ENCODE assay signal across 8 mouse cellular contexts in genomic region chr7:100942789-100943615, GRCm38 (mm10). TPM values are rescaled to one million over a fixed set of nuclear protein-coding genes. Genes with fewer than 3 reads are reported as not detected.
A peak's percentile ranks its signal among the peaks of the same experiment; 100 is the strongest.
DNase-seq lines count a peak whose midpoint lies in the region; ATAC-seq and TF ChIP-seq lines count a peak whose summit lies in the region.

No protein-coding gene starts in this region.

- no peak for TF ChIP-seq POLR2A in bone marrow macrophage, adult 2 months (IDR thresholded peaks at IDR 0.05; ENCODE audit: borderline replicate concordance, low read depth, low read length)

- DNase-seq in heart, adult 11 months, result peak; percentile 95
- DNase-seq in heart, adult 8-10 months (ENCODE audit: low spot score), result no peak
- peak; percentile 76 to 80 for DNase-seq in layer of hippocampus, postnatal 10 days (ENCODE audit: low spot score in 2 of 2)
- DNase-seq in right cerebral cortex, postnatal 4 days, result peak; percentile 47

- H3K79me2 ChIP-seq in macrophage (ENCODE audit: inconsistent target), result peaks cover 74% of the 10 kb centered on the region

- H3K9me3 ChIP-seq in embryonic facial prominence, embryonic 15.5 days (replicated peaks), result no peaks in the 10 kb centered on the region

- peak; percentile 52; the same call in 1 of the 2 replicates for TF ChIP-seq CTCF in bone marrow macrophage, adult 2 months (IDR thresholded peaks at IDR 0.05; ENCODE audit: low read depth, low read length)

- WGBS in embryonic facial prominence, embryonic 15.5 days, result 24% methylated on average over 12 of the region's 12 CpGs
- WGBS in macrophage (ENCODE audit: missing documents), result 68% methylated on average over 12 of the region's 12 CpGs

- H3K27ac ChIP-seq in bone marrow macrophage, adult 2 months (ENCODE audit: insufficient read depth, low read depth, low read length), result peak overlapping the region; percentile 99
- H3K27ac ChIP-seq in embryonic facial prominence, embryonic 15.5 days (replicated peaks), result no peak overlapping the region
- peak overlapping the region; percentile 99 for H3K27ac ChIP-seq in macrophage

- H3K9ac ChIP-seq in embryonic facial prominence, embryonic 15.5 days, result no peak overlapping the region

- no peak overlapping the region for H3K4me2 ChIP-seq in embryonic facial prominence, embryonic 15.5 days (replicated peaks)

- no peaks in the 10 kb centered on the region for H3K36me3 ChIP-seq in embryonic facial prominence, embryonic 15.5 days
- H3K36me3 ChIP-seq in macrophage (ENCODE audit: inconsistent target), result peaks cover 56% of the 10 kb centered on the region

- no peak overlapping the region for H3K4me3 ChIP-seq in bone marrow macrophage, adult 2 months (ENCODE audit: insufficient read depth, low read length)
- H3K4me3 ChIP-seq in embryonic facial prominence, embryonic 15.5 days (replicated peaks), result no peak overlapping the region
- H3K4me3 ChIP-seq in macrophage (ENCODE audit: inconsistent target), result no peak overlapping the region

- no peaks in the 10 kb centered on the region for H3K27me3 ChIP-seq in embryonic facial prominence, embryonic 15.5 days

- peaks cover 47% of the 10 kb centered on the region for H3K4me1 ChIP-seq in bone marrow macrophage, adult 2 months (ENCODE audit: control insufficient read depth, insufficient read depth, low read length)
- H3K4me1 ChIP-seq in embryonic facial prominence, embryonic 15.5 days, result peaks cover 20% of the 10 kb centered on the region

- ATAC-seq in embryonic facial prominence, embryonic 15.5 days (ENCODE audit: insufficient number of reproducible peaks, low FRiP score, low TSS enrichment, low read depth), result peak; percentile 58
- ATAC-seq in hematopoietic stem cell, adult 5-6 weeks (replicated peaks in 1 of 2; ENCODE audit: insufficient read depth in 1 of 2, low FRiP score in 2 of 2, low TSS enrichment in 1 of 2, low read depth in 1 of 2, poor library complexity in 2 of 2, severe bottlenecking in 2 of 2), result peak; percentile 84 to 85

RNA-seq across cellular contexts. Expression of gene Arhgef17, which starts 11.1 kb away (rescaled TPM):
- 10 to 100 TPM; 25.0 to 36.6 (median 28.1) TPM for total RNA-seq in heart, adult 8-10 months (2022)
- polyA plus RNA-seq in bone marrow macrophage, adult 2 months (2012; ENCODE audit: insufficient read depth, insufficient read length, missing spikeins), result 0.36 and 0.52 TPM in 2 replicates
- polyA plus RNA-seq in embryonic facial prominence, embryonic 15.5 days (2015; fragmentation: Nextera tagmentation; extraction: Ambion mirVana), result 8.7 and 10.5 TPM in 2 replicates
- total RNA-seq in hematopoietic stem cell, adult 5-6 weeks (2017), result 1.0 and 2.2 TPM in 2 replicates
- total RNA-seq in layer of hippocampus, postnatal 10 days (2021), result 10 to 100 TPM; 76.5 to 81.6 TPM
- 1 to 10 TPM in 8 of 26 experiments, under 1 TPM in 17, not detected in 1; 0.19 to 2.7 (median 0.66) TPM for total RNA-seq in macrophage (2018; cell fraction: chromatin; rRNA removed)
- under 1 TPM in 25 of 26 experiments, not detected in 1; 0.04 to 0.45 (median 0.19) TPM for total RNA-seq in macrophage (2018; cell fraction: cytosol; rRNA removed)
- 1 to 10 TPM in 1 of 26 experiments, under 1 TPM in 25; 0.05 to 2.4 (median 0.28) TPM for total RNA-seq in macrophage (2018; cell fraction: nucleus; rRNA removed)
- 0.15 to 0.20 TPM (median 0.17 TPM) in 3 replicates for polyA plus RNA-seq in macrophage (2018)

RNA-seq across cellular contexts. Expression of gene P2ry6, which starts 31.4 kb away (rescaled TPM):
- 1 to 10 TPM; 2.7 to 4.0 (median 3.3) TPM for total RNA-seq in heart, adult 8-10 months (2022)
- polyA plus RNA-seq in bone marrow macrophage, adult 2 months (2012; ENCODE audit: insufficient read depth, insufficient read length, missing spikeins), result 387 and 402 TPM in 2 replicates
- 7.8 and 8.6 TPM in 2 replicates for polyA plus RNA-seq in embryonic facial prominence, embryonic 15.5 days (2015; fragmentation: Nextera tagmentation; extraction: Ambion mirVana)
- total RNA-seq in hematopoietic stem cell, adult 5-6 weeks (2017), result not detected in 2 replicates
- total RNA-seq in layer of hippocampus, postnatal 10 days (2021), result 1 to 10 TPM; 4.0 TPM
- total RNA-seq in macrophage (2018; cell fraction: chromatin; rRNA removed), result 100 to 1,000 TPM in 25 of 26 experiments, 10 to 100 TPM in 1; 99.4 to 376 (median 193) TPM
- total RNA-seq in macrophage (2018; cell fraction: cytosol; rRNA removed), result 100 to 1,000 TPM; 133 to 264 (median 189) TPM
- total RNA-seq in macrophage (2018; cell fraction: nucleus; rRNA removed), result 100 to 1,000 TPM in 23 of 26 experiments, 10 to 100 TPM in 3; 82.6 to 248 (median 161) TPM
- 148 to 183 TPM (median 169 TPM) in 3 replicates for polyA plus RNA-seq in macrophage (2018)
